Mouse (Mus musculus) neural tube, embryonic 15.5 days (tissue): ENCODE measurements around the gene 4930402F06Rik. TPM values are rescaled to one million over a fixed set of nuclear protein-coding genes. Genes with fewer than 3 reads are reported as not detected.
A peak's percentile ranks its signal among the peaks of the same experiment; 100 is the strongest.

ENCODE experiments used
- ATAC-seq: fragments of 200-750 bp; cut with Nextera tagmentation; 2 replicates; pipeline ENCODE4 v1.8.0; 2017; ENCODE audit warnings: mild to moderate bottlenecking, moderate TSS enrichment, moderate library complexity; ENCODE audit not compliant: low FRiP score
- H3K27ac ChIP-seq: fragments of 300-500 bp; sonication (generic); replicated peaks from 2 replicates; pipeline ENCODE4 v1.5.1; 2015; ENCODE audit warnings: mild to moderate bottlenecking, inconsistent platforms
- H3K27me3 ChIP-seq: fragments of 300-500 bp; sonication (generic); replicated peaks from 2 replicates; pipeline ENCODE4 v1.6.1; 2015; ENCODE audit warnings: inconsistent platforms
- H3K36me3 ChIP-seq: fragments of 300-500 bp; sonication (generic); 2 replicates; pipeline ENCODE4 v1.6.1; 2015; ENCODE audit warnings: inconsistent platforms
- H3K4me1 ChIP-seq: fragments of 300-500 bp; sonication (generic); 2 replicates; pipeline ENCODE4 v1.6.1; 2015; ENCODE audit warnings: inconsistent platforms
- H3K4me2 ChIP-seq: fragments of 300-500 bp; sonication (generic); 2 replicates; pipeline ENCODE4 v1.6.1; 2015; ENCODE audit warnings: inconsistent platforms, mild to moderate bottlenecking, moderate library complexity
- H3K4me3 ChIP-seq: fragments of 300-500 bp; sonication (generic); replicated peaks from 2 replicates; pipeline ENCODE4 v1.5.1; 2015; ENCODE audit warnings: mild to moderate bottlenecking, inconsistent platforms
- H3K9ac ChIP-seq: fragments of 300-500 bp; sonication (generic); replicated peaks from 2 replicates; pipeline ENCODE4 v1.6.1; 2015; ENCODE audit warnings: mild to moderate bottlenecking, inconsistent platforms
- H3K9me3 ChIP-seq: fragments of 300-500 bp; sonication (generic); replicated peaks from 2 replicates; pipeline ENCODE4 v1.6.1; 2016; ENCODE audit warnings: inconsistent platforms
- WGBS: fragments of 180-500 bp; shearing (Covaris S2); methylation state at CpG from one replicate; pipeline ENCODE4 v1.1.7; 2015; ENCODE audit warnings: mixed read lengths; 5-methylcytosine and 5-hydroxymethylcytosine counted together
- polyA plus RNA-seq: library from polyadenylated mRNA; unstranded; fragments of >200 nt; fragmentation: Nextera tagmentation; extraction: Ambion mirVana; gene quantifications from 2 replicates; pipeline ENCODE4 v1.2.1, GENCODE M21; 2015

The 4930402F06Rik gene
- not detected in 2 replicates for polyA plus RNA-seq

- Histone ChIP-seq H3K27me3 (no peaks in the 10 kb centered on the region), H3K4me3 (no peak within 1 kb of the TSS), H3K4me1 (no peaks in the 10 kb centered on the region), H3K27ac (no peak within 1 kb of the TSS), H3K9me3 (no peaks in the 10 kb centered on the region), H3K9ac (no peak within 1 kb of the TSS), H3K4me2 (no peak within 1 kb of the TSS), H3K36me3 (no peaks in the 10 kb centered on the region)
- peak; percentile 45; the same call in 1 of the 2 replicates for ATAC-seq
- WGBS: 65% methylated on average over 5 of the region's 5 CpGs
These were observed at the start of gene 4930402F06Rik for GRCm38 (mm10) chr2:35397096-35397495. Gene 4930402F06Rik (minus strand): TSS chr2:35397175.

GRCm38 (mm10) chr2:35446300-35446699, 49.3 kb upstream of the 4930402F06Rik start:
- 82% methylated on average over 5 of the region's 5 CpGs for WGBS
- no peak for ATAC-seq
- Histone ChIP-seq H3K4me2 (no peak overlapping the region), H3K9ac (no peak overlapping the region), H3K27ac (no peak overlapping the region), H3K36me3 (no peaks in the 10 kb centered on the region), H3K4me1 (peaks cover 6% of the 10 kb centered on the region; the same call in 1 of the 2 replicates), H3K9me3 (no peaks in the 10 kb centered on the region), H3K4me3 (no peak overlapping the region), H3K27me3 (no peaks in the 10 kb centered on the region)

- H3K4me1 ChIP-seq: peaks cover 6% of the 10 kb centered on the region; the same call in 1 of the 2 replicates
- 82% methylated on average over 7 of the region's 7 CpGs for WGBS
- no peaks in the 10 kb centered on the region for H3K9me3 ChIP-seq
- no peak overlapping the region for H3K27ac ChIP-seq
- no peak for ATAC-seq
- no peak overlapping the region for H3K4me2 ChIP-seq
- no peak overlapping the region for H3K4me3 ChIP-seq
- H3K27me3 ChIP-seq: no peaks in the 10 kb centered on the region
- no peak overlapping the region for H3K9ac ChIP-seq
- H3K36me3 ChIP-seq: no peaks in the 10 kb centered on the region
These were observed 48.6 kb upstream of the 4930402F06Rik start for GRCm38 (mm10) chr2:35445610-35446009.

GRCm38 (mm10) chr2:35444764-35445262, 47.8 kb upstream of the 4930402F06Rik start:
- no peaks in the 10 kb centered on the region for H3K9me3 ChIP-seq
- 77% methylated on average over 6 of the region's 6 CpGs for WGBS
- no peaks in the 10 kb centered on the region for H3K36me3 ChIP-seq
- peak overlapping the region; percentile 23; the same call in 1 of the 2 replicates for H3K27ac ChIP-seq
- H3K9ac ChIP-seq: no peak overlapping the region
- no peak for ATAC-seq
- no peaks in the 10 kb centered on the region for H3K27me3 ChIP-seq
- no peak overlapping the region for H3K4me3 ChIP-seq
- H3K4me2 ChIP-seq: no peak overlapping the region
- peaks cover 6% of the 10 kb centered on the region; the same call in 1 of the 2 replicates for H3K4me1 ChIP-seq

GRCm38 (mm10) chr2:35443981-35444763, 47.2 kb upstream of the 4930402F06Rik start:
- H3K27ac ChIP-seq: no peak overlapping the region; the same call in 1 of the 2 replicates
- no peak overlapping the region for H3K4me3 ChIP-seq
- H3K9me3 ChIP-seq: no peaks in the 10 kb centered on the region
- ATAC-seq: no peak
- 63% methylated on average over 16 of the region's 16 CpGs for WGBS
- H3K27me3 ChIP-seq: no peaks in the 10 kb centered on the region
- H3K4me1 ChIP-seq: peaks cover 6% of the 10 kb centered on the region; the same call in 1 of the 2 replicates
- no peaks in the 10 kb centered on the region for H3K36me3 ChIP-seq
- H3K9ac ChIP-seq: no peak overlapping the region
- H3K4me2 ChIP-seq: no peak overlapping the region

- Histone ChIP-seq H3K27ac (no peak overlapping the region), H3K9ac (no peak overlapping the region), H3K36me3 (no peaks in the 10 kb centered on the region), H3K4me1 (peaks cover 6% of the 10 kb centered on the region; the same call in 1 of the 2 replicates), H3K27me3 (no peaks in the 10 kb centered on the region), H3K4me2 (no peak overlapping the region), H3K4me3 (no peak overlapping the region), H3K9me3 (no peaks in the 10 kb centered on the region)
- 68% methylated on average over 5 of the region's 5 CpGs for whole genome bisulfite sequencing
- ATAC-seq: no peak
These were observed 46.4 kb upstream of the 4930402F06Rik start for GRCm38 (mm10) chr2:35443325-35443724.

GRCm38 (mm10) chr2:35442079-35442478, 45.1 kb upstream of the 4930402F06Rik start:
- no peaks in the 10 kb centered on the region for H3K36me3 ChIP-seq
- WGBS: 82% methylated on average over 6 of the region's 6 CpGs
- no peaks in the 10 kb centered on the region for H3K9me3 ChIP-seq
- peaks cover 6% of the 10 kb centered on the region; the same call in 1 of the 2 replicates for H3K4me1 ChIP-seq
- no peak overlapping the region for H3K9ac ChIP-seq
- H3K4me3 ChIP-seq: no peak overlapping the region
- H3K27me3 ChIP-seq: no peaks in the 10 kb centered on the region
- no peak overlapping the region for H3K4me2 ChIP-seq
- H3K27ac ChIP-seq: no peak overlapping the region
- ATAC-seq: no peak

GRCm38 (mm10) chr2:35441419-35441818, 44.4 kb upstream of the 4930402F06Rik start:
- no peaks in the 10 kb centered on the region for H3K27me3 ChIP-seq
- H3K27ac ChIP-seq: no peak overlapping the region
- no peaks in the 10 kb centered on the region for H3K36me3 ChIP-seq
- 84% methylated on average over 6 of the region's 6 CpGs for WGBS
- no peak for ATAC-seq
- no peak overlapping the region for H3K4me3 ChIP-seq
- no peak overlapping the region for H3K4me2 ChIP-seq
- no peak overlapping the region for H3K9ac ChIP-seq
- no peaks in the 10 kb centered on the region for H3K9me3 ChIP-seq
- H3K4me1 ChIP-seq: peaks cover 6% of the 10 kb centered on the region; the same call in 1 of the 2 replicates

- H3K27me3 ChIP-seq: no peaks in the 10 kb centered on the region
- ATAC-seq: no peak
- 80% methylated on average over 3 of the region's 3 CpGs for WGBS
- no peaks in the 10 kb centered on the region for H3K9me3 ChIP-seq
- H3K4me2 ChIP-seq: no peak overlapping the region
- H3K4me3 ChIP-seq: no peak overlapping the region
- H3K27ac ChIP-seq: no peak overlapping the region
- no peak overlapping the region for H3K9ac ChIP-seq
- peaks cover 6% of the 10 kb centered on the region; the same call in 1 of the 2 replicates for H3K4me1 ChIP-seq
- no peaks in the 10 kb centered on the region for H3K36me3 ChIP-seq
These were observed 43.5 kb upstream of the 4930402F06Rik start for GRCm38 (mm10) chr2:35440480-35440879.

- Histone ChIP-seq H3K27me3 (no peaks in the 10 kb centered on the region), H3K9me3 (no peaks in the 10 kb centered on the region)
- 88% methylated on average over 2 of the region's 2 CpGs for WGBS
These were observed 40.8 kb upstream of the 4930402F06Rik start for GRCm38 (mm10) chr2:35437796-35438195.

GRCm38 (mm10) chr2:35434576-35435123, 37.7 kb upstream of the 4930402F06Rik start:
- no peaks in the 10 kb centered on the region for H3K27me3 ChIP-seq
- no peaks in the 10 kb centered on the region for H3K36me3 ChIP-seq
- WGBS: 87% methylated on average over 6 of the region's 6 CpGs
- no peak overlapping the region for H3K9ac ChIP-seq
- no peak overlapping the region for H3K4me3 ChIP-seq
- ATAC-seq: no peak
- H3K9me3 ChIP-seq: no peaks in the 10 kb centered on the region
- H3K4me2 ChIP-seq: no peak overlapping the region
- peaks cover 16% of the 10 kb centered on the region for H3K4me1 ChIP-seq
- no peak overlapping the region for H3K27ac ChIP-seq

More at GRCm38 (mm10) chr2:35437796-35438195, 40.8 kb upstream of the 4930402F06Rik start:
- no peak overlapping the region for H3K4me3 ChIP-seq
- ATAC-seq: no peak
- no peaks in the 10 kb centered on the region for H3K36me3 ChIP-seq
- peaks cover 7% of the 10 kb centered on the region for H3K4me1 ChIP-seq
- no peak overlapping the region for H3K4me2 ChIP-seq
- no peak overlapping the region for H3K9ac ChIP-seq
- H3K27ac ChIP-seq: no peak overlapping the region
